Mouse (Mus musculus): ENCODE measurements around the gene Sox5. TPM values are rescaled to one million over a fixed set of nuclear protein-coding genes. Genes with fewer than 3 reads are reported as not detected.

The Sox5 gene
- total and polyA plus RNA-seq, 2 experiments from 2014 or later: 2.1 to 3.2 TPM

DNA sequence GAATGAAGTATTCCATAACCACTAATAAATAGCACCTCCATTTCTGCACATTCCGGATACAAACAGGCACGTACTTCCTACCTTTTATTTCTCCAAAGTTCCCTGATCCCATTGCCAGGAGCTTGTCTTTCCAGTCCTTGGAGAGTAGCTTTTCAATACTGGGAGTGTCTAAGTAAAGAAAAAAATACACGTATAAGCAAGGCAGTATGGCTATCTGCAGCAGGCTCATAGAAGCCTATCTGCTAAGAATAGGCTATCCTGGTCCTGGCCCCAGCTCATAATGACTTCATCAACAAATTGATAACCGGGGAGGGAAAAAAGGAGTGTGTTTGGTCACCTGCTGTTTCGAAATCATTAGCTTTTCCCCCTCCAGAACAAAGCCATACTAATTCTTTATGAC lies 740.6 kb downstream of the Sox5 start:
- DNase-seq (ENCODE audit: low spot score) (no peak), ATAC-seq (ENCODE audit: insufficient read depth, low read depth) (no peak)
- Histone ChIP-seq H3K4me2 (ENCODE audit: low read depth, low read length) (no peak overlapping the region), H3K9ac (replicated peaks; ENCODE audit: low read depth, low read length) (no peak overlapping the region), H3K36me3 (replicated peaks; ENCODE audit: control insufficient read depth, insufficient read depth, low read length) (no peaks in the 10 kb centered on the region), H3K9me3 (replicated peaks; ENCODE audit: control insufficient read depth, low read length) (no peaks in the 10 kb centered on the region), H3K27ac (ENCODE audit: low read depth) (no peak overlapping the region), H3K4me1 (ENCODE audit: control insufficient read depth, insufficient read depth) (peaks cover 4% of the 10 kb centered on the region; the same call in 1 of the 2 replicates), H3K4me3 (ENCODE audit: low read depth, low read length) (no peak overlapping the region), H3K27me3 (ENCODE audit: control insufficient read depth, insufficient read depth, low read length) (no peaks in the 10 kb centered on the region)
- WGBS: 55% methylated on average over 5 of the region's 5 CpGs
- no peak for TF ChIP-seq CTCF (IDR thresholded peaks at IDR 0.05; ENCODE audit: low read depth)
- TF ChIP-seq EP300 (IDR thresholded peaks at IDR 0.05; ENCODE audit: low read depth): no peak

DNA sequence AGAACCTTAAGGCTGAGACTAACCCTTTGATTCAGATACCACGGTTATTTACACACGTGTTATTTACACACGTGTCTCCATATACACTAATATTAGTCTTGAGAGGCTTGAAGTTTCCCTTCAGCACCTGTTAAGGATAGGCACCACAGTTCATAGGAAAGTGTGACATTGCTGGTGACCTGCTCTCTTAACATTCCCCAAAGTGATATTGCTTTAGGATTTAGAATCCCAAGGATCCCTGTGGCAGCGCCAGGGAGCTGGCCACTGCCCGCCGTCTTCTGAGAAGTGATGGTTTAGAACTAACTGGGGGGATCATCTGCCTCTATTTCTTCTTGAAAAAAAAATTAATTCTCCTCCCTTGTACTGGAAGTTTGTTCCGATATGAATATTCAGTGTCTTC lies 741.4 kb downstream of the Sox5 start:
- DNase-seq (ENCODE audit: low spot score): no peak
- Histone ChIP-seq H3K9me3 (replicated peaks; ENCODE audit: control insufficient read depth, low read length) (no peaks in the 10 kb centered on the region), H3K9ac (replicated peaks; ENCODE audit: low read depth, low read length) (no peak overlapping the region), H3K4me3 (ENCODE audit: low read depth, low read length) (no peak overlapping the region), H3K27ac (ENCODE audit: low read depth) (no peak overlapping the region), H3K27me3 (ENCODE audit: control insufficient read depth, insufficient read depth, low read length) (no peaks in the 10 kb centered on the region), H3K4me1 (ENCODE audit: control insufficient read depth, insufficient read depth) (peaks cover 4% of the 10 kb centered on the region; the same call in 1 of the 2 replicates), H3K4me2 (ENCODE audit: low read depth, low read length) (no peak overlapping the region), H3K36me3 (replicated peaks; ENCODE audit: control insufficient read depth, insufficient read depth, low read length) (no peaks in the 10 kb centered on the region)
- ATAC-seq (ENCODE audit: insufficient read depth, low read depth): no peak
- 87% methylated on average over 7 of the region's 7 CpGs for WGBS
- TF ChIP-seq EP300 (IDR thresholded peaks at IDR 0.05; ENCODE audit: low read depth) (no peak), CTCF (IDR thresholded peaks at IDR 0.05; ENCODE audit: low read depth) (no peak)

DNA sequence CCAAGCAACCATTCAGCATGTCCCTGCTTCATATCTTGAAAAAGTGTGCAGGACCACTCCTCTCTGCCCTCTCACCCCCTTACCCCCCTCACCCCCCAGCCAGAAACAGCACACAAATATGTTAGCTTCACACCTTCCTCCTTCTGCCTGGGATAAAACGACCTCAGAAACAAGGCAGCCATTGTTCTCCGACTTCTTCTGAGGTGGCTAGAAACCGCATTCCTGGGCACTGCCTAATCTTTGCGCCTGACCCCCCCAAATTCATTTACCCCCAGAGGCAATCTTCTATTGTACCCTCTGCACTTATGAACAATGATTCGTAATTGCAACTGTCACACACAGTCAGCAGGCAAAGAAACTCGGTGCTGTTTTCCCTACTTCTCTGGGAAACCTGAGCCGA lies 742.6 kb downstream of the Sox5 start:
- H3K36me3 ChIP-seq (replicated peaks; ENCODE audit: control insufficient read depth, insufficient read depth, low read length): no peaks in the 10 kb centered on the region
- no peak for ATAC-seq (ENCODE audit: insufficient read depth, low read depth)
- H3K4me1 ChIP-seq (ENCODE audit: control insufficient read depth, insufficient read depth): peaks cover 4% of the 10 kb centered on the region; the same call in 1 of the 2 replicates
- H3K9me3 ChIP-seq (replicated peaks; ENCODE audit: control insufficient read depth, low read length): no peaks in the 10 kb centered on the region
- H3K4me2 ChIP-seq (ENCODE audit: low read depth, low read length): no peak overlapping the region
- no peaks in the 10 kb centered on the region for H3K27me3 ChIP-seq (ENCODE audit: control insufficient read depth, insufficient read depth, low read length)
- no peak overlapping the region for H3K9ac ChIP-seq (replicated peaks; ENCODE audit: low read depth, low read length)
- no peak for TF ChIP-seq EP300 (IDR thresholded peaks at IDR 0.05; ENCODE audit: low read depth)
- TF ChIP-seq CTCF (IDR thresholded peaks at IDR 0.05; ENCODE audit: low read depth): no peak
- H3K27ac ChIP-seq (ENCODE audit: low read depth): no peak overlapping the region
- 67% methylated on average over 7 of the region's 7 CpGs for WGBS
- DNase-seq (ENCODE audit: low spot score): no peak
- no peak overlapping the region for H3K4me3 ChIP-seq (ENCODE audit: low read depth, low read length)

DNA sequence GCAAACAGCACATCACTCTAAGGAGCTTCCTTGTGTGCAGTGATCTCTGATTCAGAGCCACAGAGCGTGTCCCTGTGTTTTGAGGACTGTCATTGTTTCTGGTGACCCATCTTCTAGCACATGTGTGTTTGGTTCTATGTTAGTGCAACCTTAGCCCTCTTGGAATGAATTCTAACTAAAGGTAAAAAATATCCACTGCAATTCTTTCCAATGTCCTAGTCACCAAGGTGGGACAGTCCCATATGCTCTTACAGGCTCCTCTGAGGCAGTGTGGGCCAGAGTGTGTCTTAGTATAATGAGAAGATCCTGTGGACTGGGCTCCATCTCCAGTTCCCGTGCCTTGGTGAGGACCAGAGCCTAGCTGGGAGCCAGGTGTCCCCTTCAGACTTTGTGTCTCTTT lies 748.6 kb downstream of the Sox5 start:
- Histone ChIP-seq H3K36me3 (replicated peaks; ENCODE audit: control insufficient read depth, insufficient read depth, low read length) (no peaks in the 10 kb centered on the region), H3K27ac (ENCODE audit: low read depth) (no peak overlapping the region), H3K9me3 (replicated peaks; ENCODE audit: control insufficient read depth, low read length) (no peaks in the 10 kb centered on the region), H3K4me3 (ENCODE audit: low read depth, low read length) (no peak overlapping the region), H3K9ac (replicated peaks; ENCODE audit: low read depth, low read length) (no peak overlapping the region), H3K4me1 (ENCODE audit: control insufficient read depth, insufficient read depth) (no peaks in the 10 kb centered on the region), H3K4me2 (ENCODE audit: low read depth, low read length) (no peak overlapping the region), H3K27me3 (ENCODE audit: control insufficient read depth, insufficient read depth, low read length) (no peaks in the 10 kb centered on the region)
- no peak for ATAC-seq (ENCODE audit: insufficient read depth, low read depth)
- 72% methylated on average over 2 of the region's 2 CpGs for WGBS
- no peak for DNase-seq (ENCODE audit: low spot score)
- TF ChIP-seq CTCF (IDR thresholded peaks at IDR 0.05; ENCODE audit: low read depth) (no peak), EP300 (IDR thresholded peaks at IDR 0.05; ENCODE audit: low read depth) (no peak)

DNA sequence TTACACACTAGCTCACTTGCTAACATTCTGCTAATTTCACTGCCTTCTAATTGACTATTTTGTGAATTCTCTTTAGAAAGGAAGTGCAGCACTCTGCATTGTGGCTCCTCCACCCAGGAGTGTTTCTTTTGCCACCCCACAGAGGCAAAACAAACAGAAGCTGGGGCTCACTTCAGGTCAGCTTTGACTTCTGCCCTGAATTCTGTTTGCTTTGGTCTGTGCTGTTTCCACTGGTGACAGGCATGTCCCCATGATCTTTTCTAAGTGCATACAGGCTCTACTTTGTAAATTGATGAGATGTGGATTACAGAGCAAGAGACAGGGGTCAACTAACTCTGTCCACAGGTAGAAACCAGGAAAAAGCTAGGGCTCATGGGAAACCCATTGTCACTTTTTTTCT lies 764.8 kb downstream of the Sox5 start:
- Histone ChIP-seq H3K36me3 (replicated peaks; ENCODE audit: control insufficient read depth, insufficient read depth, low read length) (no peaks in the 10 kb centered on the region), H3K9me3 (replicated peaks; ENCODE audit: control insufficient read depth, low read length) (no peaks in the 10 kb centered on the region), H3K4me1 (ENCODE audit: control insufficient read depth, insufficient read depth) (no peaks in the 10 kb centered on the region), H3K4me3 (ENCODE audit: low read depth, low read length) (no peak overlapping the region), H3K27me3 (ENCODE audit: control insufficient read depth, insufficient read depth, low read length) (no peaks in the 10 kb centered on the region), H3K4me2 (ENCODE audit: low read depth, low read length) (no peak overlapping the region), H3K27ac (ENCODE audit: low read depth) (no peak overlapping the region), H3K9ac (replicated peaks; ENCODE audit: low read depth, low read length) (no peak overlapping the region)
- ATAC-seq (ENCODE audit: insufficient read depth, low read depth) (no peak), DNase-seq (ENCODE audit: low spot score) (no peak)
- TF ChIP-seq EP300 (IDR thresholded peaks at IDR 0.05; ENCODE audit: low read depth) (no peak), CTCF (IDR thresholded peaks at IDR 0.05; ENCODE audit: low read depth) (no peak)

DNA sequence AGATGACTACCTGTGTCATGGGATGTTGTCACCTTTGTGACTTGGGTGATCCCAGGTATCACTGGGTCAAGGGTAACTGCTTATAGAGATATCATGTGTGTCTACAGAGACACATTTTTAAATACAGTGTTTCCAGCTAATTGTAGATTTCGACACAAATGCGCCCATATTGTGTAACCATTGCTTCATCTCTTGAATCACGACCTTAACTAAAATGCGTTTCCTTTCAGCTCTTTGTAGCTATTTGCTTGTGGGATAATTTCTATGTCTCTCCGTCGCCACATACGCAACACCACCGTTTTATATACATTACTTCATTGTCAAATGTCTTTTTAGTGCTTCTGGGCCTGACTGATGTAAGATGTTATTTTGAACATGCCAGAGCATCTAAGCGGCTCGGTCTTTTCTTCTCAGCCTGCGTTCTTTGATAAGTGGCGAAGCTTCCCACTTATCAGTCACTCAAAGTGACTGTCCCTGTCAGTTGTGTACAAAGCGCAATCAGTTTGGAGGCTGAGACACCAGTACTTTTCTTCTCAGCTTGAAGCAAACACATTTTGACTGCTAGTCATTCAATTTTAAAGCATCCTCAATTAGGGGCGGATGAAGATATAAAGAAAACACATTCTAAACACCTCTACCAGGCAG lies 769.8 kb downstream of the Sox5 start:
- TF ChIP-seq EP300 (IDR thresholded peaks at IDR 0.05; ENCODE audit: low read depth) (no peak), CTCF (IDR thresholded peaks at IDR 0.05; ENCODE audit: low read depth) (no peak)
- DNase-seq (ENCODE audit: low spot score): no peak
- Histone ChIP-seq H3K4me2 (ENCODE audit: low read depth, low read length) (no peak overlapping the region), H3K36me3 (replicated peaks; ENCODE audit: control insufficient read depth, insufficient read depth, low read length) (no peaks in the 10 kb centered on the region), H3K27ac (ENCODE audit: low read depth) (no peak overlapping the region), H3K9ac (replicated peaks; ENCODE audit: low read depth, low read length) (no peak overlapping the region), H3K9me3 (replicated peaks; ENCODE audit: control insufficient read depth, low read length) (no peaks in the 10 kb centered on the region), H3K27me3 (ENCODE audit: control insufficient read depth, insufficient read depth, low read length) (no peaks in the 10 kb centered on the region), H3K4me1 (ENCODE audit: control insufficient read depth, insufficient read depth) (no peaks in the 10 kb centered on the region), H3K4me3 (ENCODE audit: low read depth, low read length) (no peak overlapping the region)
- ATAC-seq (ENCODE audit: insufficient read depth, low read depth): no peak
- 64% methylated on average over 14 of the region's 14 CpGs for WGBS

Measured in heart, postnatal 0 days (tissue).